Mouse (Mus musculus) cerebellum, adult 2 months (tissue): ENCODE measurements around the gene Gm10320.

Experiments
- CTCF ChIP-seq: fragments of 200-500 bp; IDR thresholded peaks from 2 replicates; pipeline ENCODE4 v1.5.1; 2011; ENCODE audit warnings: low read depth, mild to moderate bottlenecking, control low read depth, low read length, moderate library complexity, borderline replicate concordance; ENCODE audit not compliant: insufficient read depth
- POLR2A ChIP-seq: fragments of 200-500 bp; IDR thresholded peaks from 2 replicates; pipeline ENCODE4 v1.6.1; 2011; ENCODE audit warnings: low read length, control low read depth, borderline replicate concordance; ENCODE audit not compliant: insufficient read depth

DNA sequence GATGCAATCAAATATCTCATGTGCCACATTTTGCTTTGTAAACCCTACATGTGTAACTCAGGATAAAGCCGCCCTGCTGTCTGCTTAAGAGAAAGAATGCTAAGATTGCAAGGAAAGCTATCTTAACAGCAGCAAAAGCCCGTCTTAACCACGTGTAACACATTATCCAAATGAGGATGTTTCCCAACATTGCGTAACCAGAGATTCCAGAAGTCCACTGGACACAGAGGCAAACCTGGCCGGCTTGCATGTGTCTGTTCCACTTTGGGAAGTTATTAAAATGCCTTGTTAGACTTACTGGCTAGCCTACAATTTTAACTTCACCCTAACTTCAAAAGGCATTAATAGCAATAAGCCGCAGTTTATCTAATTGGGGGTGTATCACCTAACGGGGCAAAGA is 47.5 kb upstream of the Gm10320 start:
- TF ChIP-seq POLR2A = no peak
- no peak for TF ChIP-seq CTCF
